Mouse (Mus musculus): ENCODE data around the gene Ccdc171. TPM values are rescaled to one million over a fixed set of nuclear protein-coding genes. Genes with fewer than 3 reads are reported as not detected.

Gene Ccdc171
- polyA plus RNA-seq, 1 experiment from 2014 or later, result 2.4 TPM

- 36% methylated on average over 13 of the region's 13 CpGs for WGBS
- no peak for TF ChIP-seq CTCF (IDR thresholded peaks at IDR 0.05; ENCODE audit: low read depth)
- H3K27me3 ChIP-seq (ENCODE audit: insufficient read depth, low read length), result no peaks in the 10 kb centered on the region
- H3K4me3 ChIP-seq (replicated peaks; ENCODE audit: low read depth, low read length), result no peak overlapping the region
- DNase-seq (ENCODE audit: low spot score) (peak; percentile 79), ATAC-seq (replicated peaks; ENCODE audit: low FRiP score, low read depth) (peak; percentile 63)
- H3K9ac ChIP-seq (ENCODE audit: low read depth, low read length), result no peak overlapping the region
- H3K9me3 ChIP-seq (replicated peaks; ENCODE audit: low read length), result no peaks in the 10 kb centered on the region
- H3K27ac ChIP-seq, result no peak overlapping the region
- peak overlapping the region; percentile 18; the same call in 1 of the 2 replicates for H3K4me2 ChIP-seq (ENCODE audit: low read length)
- H3K36me3 ChIP-seq (ENCODE audit: insufficient read depth, low read length), result no peaks in the 10 kb centered on the region
- no peaks in the 10 kb centered on the region for H3K4me1 ChIP-seq (replicated peaks; ENCODE audit: insufficient read depth, low read length)
These were observed 305.8 kb downstream of the Ccdc171 start for GRCm38 (mm10) chr4:83830891-83831880.

GRCm38 (mm10) chr4:83839077-83839476, 313.7 kb downstream of the Ccdc171 start:
- Histone ChIP-seq H3K9ac (ENCODE audit: low read depth, low read length) (no peak overlapping the region), H3K4me3 (replicated peaks; ENCODE audit: low read depth, low read length) (no peak overlapping the region), H3K4me2 (ENCODE audit: low read length) (no peak overlapping the region), H3K9me3 (replicated peaks; ENCODE audit: low read length) (no peaks in the 10 kb centered on the region), H3K27ac (no peak overlapping the region), H3K4me1 (replicated peaks; ENCODE audit: insufficient read depth, low read length) (no peaks in the 10 kb centered on the region), H3K36me3 (ENCODE audit: insufficient read depth, low read length) (no peaks in the 10 kb centered on the region), H3K27me3 (ENCODE audit: insufficient read depth, low read length) (no peaks in the 10 kb centered on the region)
- 58% methylated on average over 2 of the region's 2 CpGs for WGBS
- TF ChIP-seq CTCF (IDR thresholded peaks at IDR 0.05; ENCODE audit: low read depth), result no peak
- DNase-seq (ENCODE audit: low spot score) (no peak), ATAC-seq (replicated peaks; ENCODE audit: low FRiP score, low read depth) (no peak)

DNA sequence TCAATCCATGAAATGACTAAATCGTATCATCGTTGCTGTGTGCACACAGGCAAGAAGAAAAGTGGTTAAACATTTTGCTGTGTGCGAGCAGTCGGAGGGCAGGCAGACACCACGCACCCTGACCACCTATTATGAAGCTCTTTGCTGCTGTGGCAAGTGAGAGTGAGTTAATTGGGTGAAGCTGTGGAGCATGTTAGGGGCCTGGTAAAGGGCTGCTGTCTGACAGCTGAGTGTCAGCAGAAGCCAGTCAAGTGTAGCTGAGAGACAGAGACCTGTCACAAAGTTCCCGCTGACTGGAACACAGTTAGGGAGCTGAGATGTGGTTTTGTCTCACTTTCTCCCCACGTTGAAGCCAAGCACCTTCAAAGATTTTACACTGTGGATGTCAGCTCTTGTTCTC, 321.0 kb downstream of the Ccdc171 start:
- no peaks in the 10 kb centered on the region for H3K27me3 ChIP-seq (ENCODE audit: insufficient read depth, low read length)
- no peak overlapping the region for H3K9ac ChIP-seq (ENCODE audit: low read depth, low read length)
- no peaks in the 10 kb centered on the region for H3K4me1 ChIP-seq (replicated peaks; ENCODE audit: insufficient read depth, low read length)
- DNase-seq (ENCODE audit: low spot score) (no peak), ATAC-seq (replicated peaks; ENCODE audit: low FRiP score, low read depth) (no peak)
- no peak overlapping the region for H3K4me2 ChIP-seq (ENCODE audit: low read length)
- no peak overlapping the region for H3K4me3 ChIP-seq (replicated peaks; ENCODE audit: low read depth, low read length)
- WGBS, result 45% methylated on average over 7 of the region's 7 CpGs
- H3K27ac ChIP-seq, result no peak overlapping the region
- no peak for TF ChIP-seq CTCF (IDR thresholded peaks at IDR 0.05; ENCODE audit: low read depth)
- H3K9me3 ChIP-seq (replicated peaks; ENCODE audit: low read length), result no peaks in the 10 kb centered on the region
- no peaks in the 10 kb centered on the region for H3K36me3 ChIP-seq (ENCODE audit: insufficient read depth, low read length)

DNA sequence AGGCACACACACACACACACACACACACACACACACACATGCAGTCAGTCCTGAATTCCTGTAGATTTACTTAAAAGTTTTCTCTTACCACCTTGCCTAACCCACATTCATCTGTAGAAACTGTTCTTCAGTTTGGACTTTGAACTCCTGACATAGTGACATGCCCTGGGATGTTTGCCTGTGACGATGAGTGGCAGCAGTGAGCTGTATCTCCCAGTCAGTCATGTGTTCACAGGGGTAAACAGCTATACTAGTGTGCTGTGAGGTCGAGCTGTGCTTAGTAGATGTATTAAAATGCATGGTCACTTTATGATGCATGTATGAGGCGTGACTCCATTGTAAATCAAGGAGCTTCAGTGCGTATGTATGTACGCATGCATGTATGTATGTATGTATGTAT, 328.5 kb downstream of the Ccdc171 start:
- H3K36me3 ChIP-seq (ENCODE audit: insufficient read depth, low read length), result no peaks in the 10 kb centered on the region
- no peak overlapping the region for H3K4me3 ChIP-seq (replicated peaks; ENCODE audit: low read depth, low read length)
- no peak for ATAC-seq (replicated peaks; ENCODE audit: low FRiP score, low read depth)
- H3K4me1 ChIP-seq (replicated peaks; ENCODE audit: insufficient read depth, low read length), result no peaks in the 10 kb centered on the region
- no peak overlapping the region for H3K9ac ChIP-seq (ENCODE audit: low read depth, low read length)
- WGBS, result 80% methylated on average over 5 of the region's 5 CpGs
- H3K27me3 ChIP-seq (ENCODE audit: insufficient read depth, low read length), result no peaks in the 10 kb centered on the region
- no peak for TF ChIP-seq CTCF (IDR thresholded peaks at IDR 0.05; ENCODE audit: low read depth)
- no peak overlapping the region for H3K27ac ChIP-seq
- no peak for DNase-seq (ENCODE audit: low spot score)
- H3K4me2 ChIP-seq (ENCODE audit: low read length), result no peak overlapping the region
- no peaks in the 10 kb centered on the region for H3K9me3 ChIP-seq (replicated peaks; ENCODE audit: low read length)

DNA sequence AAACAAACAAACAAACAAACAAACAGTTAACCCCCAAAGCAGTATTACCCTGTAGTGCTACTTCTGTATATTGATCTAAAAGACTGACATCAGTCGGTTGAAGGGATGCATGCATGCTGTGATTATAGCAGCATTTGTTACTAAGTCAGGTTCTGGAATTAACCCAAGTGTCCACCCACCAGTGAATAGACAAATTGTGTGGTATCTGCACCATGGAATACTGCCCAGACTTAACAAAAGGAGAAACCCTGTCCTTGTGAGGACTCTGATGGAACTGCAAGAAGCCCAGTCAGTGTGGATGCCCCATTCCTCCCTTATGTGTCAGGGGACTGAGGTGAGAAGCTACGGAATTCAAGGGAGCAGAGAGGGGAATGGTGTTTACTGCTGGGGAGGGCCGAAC, 336.4 kb downstream of the Ccdc171 start:
- DNase-seq (ENCODE audit: low spot score) (no peak), ATAC-seq (replicated peaks; ENCODE audit: low FRiP score, low read depth) (no peak)
- H3K4me2 ChIP-seq (ENCODE audit: low read length), result no peak overlapping the region
- no peak overlapping the region for H3K9ac ChIP-seq (ENCODE audit: low read depth, low read length)
- H3K27ac ChIP-seq, result no peak overlapping the region
- no peaks in the 10 kb centered on the region for H3K36me3 ChIP-seq (ENCODE audit: insufficient read depth, low read length)
- H3K4me3 ChIP-seq (replicated peaks; ENCODE audit: low read depth, low read length), result no peak overlapping the region
- WGBS, result 51% methylated on average over 3 of the region's 3 CpGs
- TF ChIP-seq CTCF (IDR thresholded peaks at IDR 0.05; ENCODE audit: low read depth), result no peak
- H3K27me3 ChIP-seq (ENCODE audit: insufficient read depth, low read length), result no peaks in the 10 kb centered on the region
- no peaks in the 10 kb centered on the region; the same call in 1 of the 2 replicates for H3K4me1 ChIP-seq (replicated peaks; ENCODE audit: insufficient read depth, low read length)
- no peaks in the 10 kb centered on the region for H3K9me3 ChIP-seq (replicated peaks; ENCODE audit: low read length)

GRCm38 (mm10) chr4:83862295-83862694, 336.9 kb downstream of the Ccdc171 start:
- no peaks in the 10 kb centered on the region; the same call in 1 of the 2 replicates for H3K4me1 ChIP-seq (replicated peaks; ENCODE audit: insufficient read depth, low read length)

More at GRCm38 (mm10) chr4:83862295-83862694, 336.9 kb downstream of the Ccdc171 start:
- Histone ChIP-seq H3K9me3 (replicated peaks; ENCODE audit: low read length) (no peaks in the 10 kb centered on the region), H3K4me3 (replicated peaks; ENCODE audit: low read depth, low read length) (no peak overlapping the region), H3K36me3 (ENCODE audit: insufficient read depth, low read length) (no peaks in the 10 kb centered on the region), H3K27ac (no peak overlapping the region), H3K4me2 (ENCODE audit: low read length) (no peak overlapping the region), H3K9ac (ENCODE audit: low read depth, low read length) (no peak overlapping the region), H3K27me3 (ENCODE audit: insufficient read depth, low read length) (no peaks in the 10 kb centered on the region)
- WGBS, result 68% methylated on average over 7 of the region's 7 CpGs
- no peak for TF ChIP-seq CTCF (IDR thresholded peaks at IDR 0.05; ENCODE audit: low read depth)
- no peak for DNase-seq (ENCODE audit: low spot score)
- ATAC-seq (replicated peaks; ENCODE audit: low FRiP score, low read depth), result no peak
